Mouse (Mus musculus): ENCODE results near the gene Gm853. TPM values are rescaled to one million over a fixed set of nuclear protein-coding genes. Genes with fewer than 3 reads are reported as not detected.

The Gm853 gene
- polyA plus RNA-seq, 1 experiment = 0.11 TPM

DNA sequence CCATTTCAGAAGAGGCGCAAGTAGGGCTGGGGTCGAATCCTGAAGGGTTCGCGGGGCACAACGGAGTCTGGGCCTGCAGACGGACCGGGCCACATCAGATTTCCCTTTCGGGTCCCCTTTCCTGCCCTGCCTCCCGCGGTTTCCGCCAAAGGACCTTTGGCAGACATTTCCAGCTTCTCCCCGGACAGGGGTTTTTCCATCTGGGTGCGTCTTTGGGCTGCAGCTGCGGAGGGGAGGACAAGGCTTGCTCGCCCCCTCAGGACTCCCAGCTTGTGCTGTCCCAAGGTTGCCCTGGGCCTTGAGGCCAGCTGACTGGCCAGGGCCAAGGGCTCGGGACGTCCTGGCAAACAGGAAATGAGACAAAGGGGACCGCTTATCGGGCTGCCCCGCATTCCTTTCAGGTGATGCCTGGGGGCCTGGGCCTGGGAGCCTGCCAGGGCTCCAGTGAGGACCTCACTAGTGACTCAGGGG lies 58.8 kb downstream of the Gm853 start:
- Histone ChIP-seq H3K27me3 (replicated peaks) (peaks cover 88% of the 10 kb centered on the region), H3K36me3 (replicated peaks; ENCODE audit: low read length) (no peaks in the 10 kb centered on the region), H3K4me1 (peaks cover 16% of the 10 kb centered on the region), H3K4me3 (replicated peaks) (no peak overlapping the region), H3K9me3 (no peaks in the 10 kb centered on the region)
- TF ChIP-seq GATA1 (IDR thresholded peaks at IDR 0.05; ENCODE audit: borderline replicate concordance, low read length) (no peak), FLI1 (IDR thresholded peaks at IDR 0.05; ENCODE audit: low read length) (no peak)

DNA sequence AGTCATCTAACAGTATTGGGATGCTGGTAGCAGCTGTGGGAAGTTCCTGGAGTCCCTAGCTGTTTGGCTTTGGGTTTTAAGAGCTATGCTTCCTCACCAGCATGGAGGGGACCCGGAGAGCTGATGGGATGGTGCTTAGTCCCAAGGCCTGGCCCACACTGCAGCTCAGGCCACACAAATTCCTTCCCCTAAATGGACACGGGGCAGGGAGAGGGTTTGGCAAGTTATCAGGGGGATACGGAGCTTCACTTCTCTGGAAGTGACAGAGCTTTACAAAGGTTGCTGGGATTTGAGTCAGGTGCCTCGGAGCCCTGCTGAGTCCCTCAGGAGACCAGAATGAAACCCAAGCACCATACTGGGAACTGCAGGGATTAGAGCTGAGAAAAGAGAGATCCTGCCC lies 60.9 kb downstream of the Gm853 start:
- H3K4me3 ChIP-seq (replicated peaks) = no peak overlapping the region
- H3K9me3 ChIP-seq = no peaks in the 10 kb centered on the region
- peaks cover 87% of the 10 kb centered on the region for H3K27me3 ChIP-seq (replicated peaks)
- no peaks in the 10 kb centered on the region for H3K36me3 ChIP-seq (replicated peaks; ENCODE audit: low read length)
- no peak for TF ChIP-seq GATA1 (IDR thresholded peaks at IDR 0.05; ENCODE audit: borderline replicate concordance, low read length)
- TF ChIP-seq FLI1 (IDR thresholded peaks at IDR 0.05; ENCODE audit: low read length) = no peak
- peaks cover 16% of the 10 kb centered on the region for H3K4me1 ChIP-seq

Other genes with a start within 250 kb of the Gm853 start
- gene Adgrb2, start 237.5 kb downstream of the Gm853 start, polyA plus RNA-seq (2012; ENCODE audit: insufficient read depth, low replicate concordance) = 2.6 and 11.0 TPM in 2 replicates
- gene Col16a1, start 174.6 kb downstream of the Gm853 start, polyA plus RNA-seq (2012; ENCODE audit: insufficient read depth, low replicate concordance) = 5.1 and 5.5 TPM in 2 replicates
- gene Pef1, start 119.8 kb downstream of the Gm853 start, polyA plus RNA-seq (2012; ENCODE audit: insufficient read depth, low replicate concordance) = 27.1 and 33.9 TPM in 2 replicates
- gene Hcrtr1, start 83.0 kb downstream of the Gm853 start, polyA plus RNA-seq (2012; ENCODE audit: insufficient read depth, low replicate concordance) = not detected in 2 replicates
- gene Tinagl1, start 47.3 kb downstream of the Gm853 start, polyA plus RNA-seq (2012; ENCODE audit: insufficient read depth, low replicate concordance) = 1.2 TPM in 1 of 2 replicates, not detected in the other
- 0.39 TPM in 1 of 2 replicates, not detected in the other for gene Serinc2, start 56.8 kb upstream of the Gm853 start, polyA plus RNA-seq (2012; ENCODE audit: insufficient read depth, low replicate concordance)
- 0.88 TPM in 1 of 2 replicates, not detected in the other for gene Fabp3, start 86.2 kb upstream of the Gm853 start, polyA plus RNA-seq (2012; ENCODE audit: insufficient read depth, low replicate concordance)
- 1.5 TPM in 1 of 2 replicates, not detected in the other for gene Gm10570, start 86.3 kb upstream of the Gm853 start, polyA plus RNA-seq (2012; ENCODE audit: insufficient read depth, low replicate concordance)
- gene Zcchc17, start 137.5 kb upstream of the Gm853 start, polyA plus RNA-seq (2012; ENCODE audit: insufficient read depth, low replicate concordance) = 26.7 and 32.2 TPM in 2 replicates
- 28.0 and 33.2 TPM in 2 replicates for gene Snrnp40, start 137.7 kb upstream of the Gm853 start, polyA plus RNA-seq (2012; ENCODE audit: insufficient read depth, low replicate concordance)